Mouse (Mus musculus): ENCODE measurements around the gene Srd5a1.
"Not testable (repeated sequence)": the region's sequence is repeated elsewhere in the genome, so short reads cannot be mapped to it uniquely, and the experiment has no call there.

The Srd5a1 gene

GRCm38 (mm10) chr13:69624510-69624909 lies 13.3 kb upstream of the Srd5a1 start:
- DNase-seq (ENCODE audit: extremely low spot score, low spot score) = no peak

DNA sequence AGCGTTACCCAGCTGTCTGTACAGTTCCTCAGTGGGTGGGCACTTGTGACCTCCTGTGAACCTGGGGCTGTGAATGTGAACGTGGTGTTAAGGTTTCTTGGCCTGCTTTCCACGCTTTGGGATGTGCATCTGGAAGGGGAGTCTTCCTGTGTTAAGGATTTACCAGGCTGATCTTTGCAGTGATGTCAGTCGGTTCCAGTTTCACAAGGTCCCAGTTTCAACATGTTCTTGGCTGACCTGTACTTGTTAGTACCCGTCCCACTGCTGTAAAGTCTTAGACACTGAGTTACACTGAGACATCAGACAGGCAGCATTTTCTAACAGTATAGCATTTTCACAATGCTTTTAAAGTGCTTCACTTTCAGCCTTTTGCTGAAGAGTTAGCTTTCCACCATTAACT lies 12.6 kb upstream of the Srd5a1 start:
- DNase-seq (ENCODE audit: extremely low spot score, low spot score) = no peak

DNA sequence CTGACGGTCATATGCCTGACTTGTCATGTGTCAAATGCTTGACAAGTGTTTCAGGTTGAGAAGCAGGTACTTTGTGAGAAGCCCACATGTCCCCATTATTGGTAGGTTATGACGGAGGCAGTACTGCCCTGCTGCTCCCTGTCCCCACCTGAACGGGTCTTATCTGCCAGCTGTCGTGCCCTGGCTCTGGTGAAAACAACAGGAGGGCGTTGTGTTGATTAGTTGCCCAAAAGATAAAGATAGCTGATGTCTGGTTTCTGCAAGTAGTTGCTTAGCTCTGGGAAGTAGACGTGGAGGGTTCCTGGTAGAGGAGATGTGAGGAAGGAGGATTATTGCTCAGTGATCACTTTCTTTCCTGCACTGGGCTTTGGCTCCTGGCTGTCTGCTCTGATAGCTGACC lies 5.5 kb upstream of the Srd5a1 start:
- DNase-seq (ENCODE audit: extremely low spot score, low spot score) = no peak

DNA sequence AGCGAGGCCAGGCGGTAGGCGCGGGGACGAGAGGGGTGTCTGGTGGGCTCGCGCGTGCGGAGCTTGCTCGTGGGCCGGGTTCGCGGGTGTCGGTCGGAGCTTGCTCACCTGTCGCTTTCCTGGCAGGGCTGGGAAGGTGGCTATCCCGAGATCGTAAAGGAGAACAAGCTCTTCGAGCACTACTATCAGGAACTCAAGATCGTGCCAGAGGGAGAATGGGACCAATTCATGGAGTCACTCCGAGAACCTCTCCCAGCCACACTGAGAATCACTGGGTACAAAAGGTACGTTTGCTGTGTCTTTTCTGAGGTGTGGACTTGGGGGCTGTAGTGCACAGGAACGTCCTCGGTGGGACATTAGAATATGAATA lies 918 bp upstream of the Srd5a1 start:
- DNase-seq (ENCODE audit: extremely low spot score, low spot score) = no peak

- DNase-seq (ENCODE audit: extremely low spot score, low spot score) = no peak
Measured at GRCm38 (mm10) chr13:69610751-69611397, 368 bp downstream of the Srd5a1 start.

DNA sequence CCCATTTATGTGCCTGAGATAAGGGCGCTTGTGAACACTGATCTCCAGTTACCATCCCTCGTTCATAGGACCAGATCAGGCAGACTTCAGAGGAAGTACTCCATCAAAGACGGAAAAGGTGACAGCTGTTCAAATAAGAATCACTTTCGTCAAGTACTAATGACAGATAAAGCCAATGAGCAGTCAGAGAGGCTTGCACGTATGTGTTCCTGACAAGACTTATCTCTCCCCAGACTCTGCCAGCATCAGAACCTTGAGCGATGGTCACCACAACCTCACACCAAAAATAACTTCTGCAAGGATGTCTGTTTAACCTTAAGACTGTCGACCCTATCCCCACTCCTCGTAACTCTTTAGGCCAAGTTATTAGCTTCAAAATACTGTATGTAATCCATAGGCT lies 2.5 kb downstream of the Srd5a1 start:
- DNase-seq (ENCODE audit: extremely low spot score, low spot score) = no peak

DNA sequence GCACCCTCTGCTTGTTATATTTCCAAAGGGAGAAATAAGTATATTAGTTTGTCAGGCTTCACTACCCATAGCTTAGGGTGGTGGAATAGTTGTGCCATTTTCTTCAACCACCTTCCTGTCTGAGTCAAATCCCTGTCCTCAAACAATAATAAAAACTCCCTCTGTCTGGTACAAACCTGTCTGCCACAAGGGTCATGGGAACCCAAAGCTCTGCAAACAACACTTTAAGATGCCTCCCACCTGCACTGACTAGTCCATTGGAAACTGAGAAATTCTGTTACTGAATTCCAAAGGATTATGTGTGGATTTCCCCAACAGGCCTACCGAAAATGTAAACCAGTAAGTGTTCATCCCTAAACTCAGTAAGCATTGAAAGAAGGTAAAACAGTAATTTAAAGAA lies 6.6 kb downstream of the Srd5a1 start:
- no peak for DNase-seq (ENCODE audit: extremely low spot score, low spot score)

DNA sequence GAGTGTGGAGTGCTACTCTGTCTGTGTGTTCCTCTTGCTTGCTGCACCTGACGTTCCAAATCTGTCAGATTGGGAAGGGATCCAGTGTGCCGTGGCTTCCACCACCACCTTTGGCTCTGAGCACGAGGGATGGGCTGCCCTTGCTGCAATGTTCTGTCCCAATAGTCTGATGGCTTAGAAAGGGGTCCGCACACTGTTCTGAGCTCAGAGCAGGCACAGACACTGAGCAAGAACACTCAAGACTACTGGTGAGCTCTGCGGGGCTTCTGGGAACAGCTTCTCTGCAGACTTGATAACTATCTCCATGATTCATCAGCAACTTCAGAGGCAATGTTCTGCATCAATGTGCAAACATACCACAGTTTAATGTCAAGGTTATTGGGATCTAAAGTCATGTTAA lies 9.9 kb downstream of the Srd5a1 start:
- DNase-seq (ENCODE audit: extremely low spot score, low spot score) = no peak

- DNase-seq (ENCODE audit: extremely low spot score, low spot score) = not testable (repeated sequence)
Measured at GRCm38 (mm10) chr13:69600863-69601262, 10.4 kb downstream of the Srd5a1 start.

DNA sequence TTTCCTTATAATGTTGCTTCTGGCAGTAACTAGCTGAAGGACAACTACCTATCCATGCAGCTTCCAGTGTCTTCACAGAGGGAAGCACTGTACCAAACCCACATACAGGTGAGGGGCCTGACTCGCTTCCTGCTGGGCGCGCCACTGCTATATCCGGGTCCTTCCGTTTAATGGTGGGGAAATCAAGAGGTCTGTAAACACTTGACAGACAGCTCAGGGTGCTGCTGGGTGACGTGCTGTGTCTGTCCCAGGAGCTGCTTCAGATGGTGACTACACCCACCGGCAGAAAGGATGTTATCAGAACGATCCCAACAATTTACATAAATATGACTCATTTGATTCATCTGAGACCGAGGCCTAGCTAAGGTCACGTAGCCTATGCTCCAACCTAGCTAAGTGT lies 12.4 kb downstream of the Srd5a1 start:
- no peak for DNase-seq (ENCODE audit: extremely low spot score, low spot score)

GRCm38 (mm10) chr13:69596515-69596914 lies 14.7 kb downstream of the Srd5a1 start:
- DNase-seq (ENCODE audit: extremely low spot score, low spot score) = no peak

GRCm38 (mm10) chr13:69595911-69596310 lies 15.3 kb downstream of the Srd5a1 start:
- DNase-seq (ENCODE audit: extremely low spot score, low spot score) = no peak

- no peak for DNase-seq (ENCODE audit: extremely low spot score, low spot score)
Measured at GRCm38 (mm10) chr13:69594577-69595256, 16.5 kb downstream of the Srd5a1 start.

- DNase-seq (ENCODE audit: extremely low spot score, low spot score) = no peak
Measured at GRCm38 (mm10) chr13:69593453-69593852, 17.8 kb downstream of the Srd5a1 start.

DNA sequence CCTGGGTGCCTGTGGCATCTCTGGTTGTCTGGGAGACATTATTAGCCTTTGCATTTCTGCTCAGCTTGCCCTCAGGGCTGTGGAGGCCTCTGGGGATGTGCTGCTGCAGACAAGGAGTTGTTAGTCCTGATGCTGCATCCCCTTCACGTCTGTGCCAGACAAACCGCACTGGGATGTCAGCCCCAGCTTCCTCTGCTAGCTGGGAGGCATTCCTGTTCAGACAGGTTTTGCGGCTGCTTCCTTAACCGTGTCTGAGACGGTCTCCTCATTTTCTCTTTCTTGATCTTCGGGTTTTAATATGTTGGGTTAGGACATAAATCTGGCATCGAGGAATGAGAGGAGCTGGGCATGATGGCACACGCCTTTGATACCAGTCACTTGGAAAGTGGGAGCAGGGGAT lies 19.0 kb downstream of the Srd5a1 start:
- no peak for DNase-seq (ENCODE audit: extremely low spot score, low spot score)

DNA sequence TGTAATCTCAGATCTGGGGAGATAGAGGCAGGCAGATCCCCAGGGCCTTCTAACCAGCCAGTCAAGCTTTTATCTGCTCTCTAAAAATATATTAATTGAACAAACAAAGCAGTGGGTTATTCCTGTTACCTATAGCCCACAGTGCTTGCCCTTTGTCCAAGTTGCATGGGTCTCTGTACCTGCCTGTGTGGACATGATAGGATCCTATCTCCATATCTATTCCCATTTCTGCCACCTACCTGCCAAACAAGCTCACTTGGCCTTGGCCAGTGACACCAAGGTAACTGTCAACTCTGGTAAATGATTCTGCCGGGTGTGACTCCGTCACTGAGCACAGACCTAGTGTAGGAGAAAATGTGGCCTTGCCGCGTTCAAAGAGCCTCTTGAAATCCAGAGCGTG lies 19.9 kb downstream of the Srd5a1 start:
- DNase-seq (ENCODE audit: extremely low spot score, low spot score) = no peak

DNA sequence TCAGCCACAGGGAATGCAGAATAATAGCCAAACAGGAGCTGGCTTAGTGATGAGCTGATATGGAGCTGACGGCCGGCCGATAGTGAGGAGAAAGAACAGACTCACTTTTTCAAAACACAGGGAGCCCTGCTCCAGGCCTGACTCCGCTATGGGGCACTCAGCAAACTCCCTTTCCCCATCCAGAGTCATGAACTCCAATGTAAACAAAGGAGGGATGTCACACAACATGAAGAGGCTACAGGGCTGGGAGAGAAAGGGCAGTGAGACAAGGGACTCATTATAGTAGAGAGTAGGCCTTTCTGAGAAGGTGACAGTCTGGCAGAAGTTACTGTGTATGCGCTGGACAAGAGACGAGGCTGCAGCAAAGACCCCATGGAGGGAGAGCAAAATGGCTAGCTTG lies 23.0 kb downstream of the Srd5a1 start:
- DNase-seq (ENCODE audit: extremely low spot score, low spot score) = no peak

- no peak for DNase-seq (ENCODE audit: extremely low spot score, low spot score)
Measured at GRCm38 (mm10) chr13:69587849-69588248, 23.4 kb downstream of the Srd5a1 start.

- no peak for DNase-seq (ENCODE audit: extremely low spot score, low spot score)
Measured at GRCm38 (mm10) chr13:69586337-69586736, 24.9 kb downstream of the Srd5a1 start.

- DNase-seq (ENCODE audit: extremely low spot score, low spot score) = no peak
Measured at GRCm38 (mm10) chr13:69585828-69586227, 25.4 kb downstream of the Srd5a1 start.

DNA sequence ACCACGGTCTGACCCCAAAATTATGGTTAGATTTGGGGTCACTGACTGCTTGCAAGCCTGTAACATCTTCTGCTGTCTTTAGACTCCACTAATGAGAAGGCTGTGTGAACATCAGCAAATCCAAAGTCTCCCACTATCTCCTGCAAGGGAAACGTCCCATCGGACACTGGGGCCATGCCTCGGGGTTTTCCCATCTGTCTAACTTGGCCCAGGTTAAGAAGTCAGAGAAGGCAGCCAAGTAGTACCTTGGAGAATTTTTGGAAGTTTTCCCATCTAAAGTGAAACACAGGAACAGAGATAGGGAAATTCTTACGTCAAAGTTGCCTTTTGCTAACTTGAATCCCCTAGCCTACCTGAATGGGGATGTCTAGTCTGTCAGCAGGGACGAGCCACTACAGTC lies 27.7 kb downstream of the Srd5a1 start:
- DNase-seq (ENCODE audit: extremely low spot score, low spot score) = no peak

DNA sequence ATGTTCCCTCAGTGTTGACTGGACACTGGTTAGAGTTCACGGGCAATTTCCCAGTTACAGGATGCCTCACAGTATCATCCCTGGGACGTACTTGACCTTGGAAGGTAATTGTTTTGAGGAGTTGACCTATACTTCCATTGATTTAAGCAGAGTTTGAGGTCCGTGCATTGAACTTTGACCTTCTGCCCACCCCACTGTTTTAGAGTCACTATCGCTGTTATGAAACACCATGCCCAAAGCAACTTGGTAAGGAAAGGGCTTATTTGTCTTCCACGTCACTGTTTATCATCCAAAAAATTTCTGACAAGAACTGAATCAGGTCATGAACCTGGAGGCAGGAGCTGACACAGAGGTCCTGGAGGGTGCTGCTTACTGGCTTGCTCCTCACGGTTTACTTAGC lies 28.8 kb downstream of the Srd5a1 start:
- no peak for DNase-seq (ENCODE audit: extremely low spot score, low spot score)

GRCm38 (mm10) chr13:69577181-69577834 lies 33.9 kb downstream of the Srd5a1 start:
- no peak for DNase-seq (ENCODE audit: extremely low spot score, low spot score)
